Mouse (Mus musculus) MEL (cell line): ENCODE results near the gene Ctbs. TPM values are rescaled to one million over a fixed set of nuclear protein-coding genes. Genes with fewer than 3 reads are reported as not detected.
A peak's percentile ranks its signal among the peaks of the same experiment; 100 is the strongest.

ENCODE experiments used
- DNase-seq: peaks from one replicate; pipeline ENCODE4 v3.0.0; 2011; ENCODE audit warnings: low read depth, low spot score
- H3K27ac ChIP-seq: 2 replicates; pipeline ENCODE4 v1.5.1; 2012; ENCODE audit warnings: low read depth, mild to moderate bottlenecking, control low read depth, low read length, moderate library complexity; ENCODE audit not compliant: control insufficient read depth
- H3K27me3 ChIP-seq, 2 experiments: fragments of 150-350 bp in 1 of 2; sonication (generic) in 1 of 2; 2 replicates each; pipeline ENCODE4 v1.6.1; 2012; ENCODE audit warnings: low read length in 2 of 2, mild to moderate bottlenecking in 2 of 2, improper control_type of control experiment in 1 of 2, moderate library complexity in 1 of 2; ENCODE audit not compliant: insufficient read depth in 2 of 2, control insufficient read depth in 1 of 2
- H3K36me3 ChIP-seq, 2 experiments: 2 replicates each; pipeline ENCODE4 v1.6.1; 2012 to 2014; ENCODE audit warnings: low read length in 2 of 2, improper control_type of control experiment in 1 of 2, inconsistent platforms in 1 of 2, mild to moderate bottlenecking in 1 of 2; ENCODE audit not compliant: insufficient read depth in 2 of 2, control insufficient read depth in 1 of 2
- H3K4me1 ChIP-seq, 2 experiments: fragments of 150-350 bp in 1 of 2; sonication (generic) in 1 of 2; 2 replicates each; pipeline ENCODE4 v1.6.1; 2012; ENCODE audit warnings: low read length in 2 of 2, improper control_type of control experiment in 1 of 2, mild to moderate bottlenecking in 1 of 2; ENCODE audit not compliant: insufficient read depth in 2 of 2, control insufficient read depth in 1 of 2
- H3K4me3 ChIP-seq, 2 experiments: fragments of 150-350 bp in 1 of 2; sonication (generic) in 1 of 2; 2 replicates each; pipeline ENCODE4 v1.5.1; 2012; ENCODE audit warnings: low read depth in 2 of 2, low read length in 2 of 2, mild to moderate bottlenecking in 2 of 2, moderate library complexity in 2 of 2, control low read depth in 1 of 2, improper control_type of control experiment in 1 of 2; ENCODE audit not compliant: control insufficient read depth in 1 of 2, insufficient read depth in 1 of 2
- H3K79me2 ChIP-seq: 2 replicates; pipeline ENCODE4 v1.6.1; 2012; ENCODE audit warnings: mild to moderate bottlenecking, low read length, moderate library complexity; ENCODE audit not compliant: control insufficient read depth, poor library complexity, insufficient read depth
- H3K9ac ChIP-seq: 2 replicates; pipeline ENCODE4 v1.6.1; 2012; ENCODE audit warnings: low read depth, mild to moderate bottlenecking, control low read depth, low read length, moderate library complexity; ENCODE audit not compliant: control insufficient read depth, poor library complexity, severe bottlenecking
- H3K9me3 ChIP-seq: fragments of 150-350 bp; sonication (generic); replicated peaks from 2 replicates; pipeline ENCODE4 v1.6.1; 2012; ENCODE audit warnings: mild to moderate bottlenecking, low read length, improper control_type of control experiment, moderate library complexity; ENCODE audit not compliant: insufficient read depth
- CHD1 ChIP-seq: IDR thresholded peaks from 2 replicates; pipeline ENCODE4 v1.6.1; 2012; ENCODE audit warnings: low read depth, mild to moderate bottlenecking, inconsistent platforms, low read length, improper control_type of control experiment
- CTCF ChIP-seq, 3 experiments: IDR thresholded peaks in 2 of 3; conservative IDR thresholded peaks in 1 of 3; 2 replicates each; pipeline ENCODE4 v1.5.1; 2011 to 2012; ENCODE audit warnings: low read length in 3 of 3, low read depth in 2 of 3, mild to moderate bottlenecking in 2 of 3, improper control_type of control experiment in 1 of 3, inconsistent platforms in 1 of 3, mixed read lengths in 1 of 3, moderate library complexity in 1 of 3; ENCODE audit not compliant: control insufficient read depth in 1 of 3, insufficient read depth in 1 of 3, poor library complexity in 1 of 3, severe bottlenecking in 1 of 3
- E2F4 ChIP-seq: IDR thresholded peaks from 2 replicates; pipeline ENCODE4 v1.6.1; 2011; ENCODE audit warnings: low read depth, low read length, improper control_type of control experiment, borderline replicate concordance
- ELF1 ChIP-seq: IDR thresholded peaks from 2 replicates; pipeline ENCODE4 v1.6.1; 2014; ENCODE audit warnings: low read depth, mild to moderate bottlenecking, inconsistent platforms, low read length, improper control_type of control experiment, moderate library complexity
- ETS1 ChIP-seq: IDR thresholded peaks from 2 replicates; pipeline ENCODE4 v1.6.1; 2012; ENCODE audit warnings: low read depth, mild to moderate bottlenecking, inconsistent platforms, low read length, improper control_type of control experiment, moderate library complexity
- GABPA ChIP-seq: IDR thresholded peaks from 2 replicates; pipeline ENCODE4 v1.6.1; 2012; ENCODE audit warnings: low read depth, mild to moderate bottlenecking, inconsistent platforms, low read length, improper control_type of control experiment, moderate library complexity
- GATA1 ChIP-seq: IDR thresholded peaks from 2 replicates; pipeline ENCODE4 v1.6.1; 2011; ENCODE audit warnings: low read depth, low read length, improper control_type of control experiment
- HCFC1 ChIP-seq: IDR thresholded peaks from 2 replicates; pipeline ENCODE4 v1.6.1; 2012; ENCODE audit warnings: low read depth, mild to moderate bottlenecking, inconsistent platforms, low read length, improper control_type of control experiment, moderate library complexity
- JUND ChIP-seq: IDR thresholded peaks from 2 replicates; pipeline ENCODE4 v1.6.1; 2011; ENCODE audit warnings: low read depth, mild to moderate bottlenecking, improper control_type of control experiment, low read length
- KAT2A ChIP-seq: conservative IDR thresholded peaks from 2 replicates; pipeline ENCODE4 v1.6.1; 2012; ENCODE audit warnings: low read depth, low read length, improper control_type of control experiment, inconsistent platforms
- MAFK ChIP-seq: IDR thresholded peaks from 2 replicates; pipeline ENCODE4 v1.6.1; 2011; ENCODE audit warnings: low read depth, mild to moderate bottlenecking, low read length, improper control_type of control experiment, borderline replicate concordance
- MAX ChIP-seq: IDR thresholded peaks from 2 replicates; pipeline ENCODE4 v1.6.1; 2011; ENCODE audit warnings: low read length, improper control_type of control experiment
- MAZ ChIP-seq: IDR thresholded peaks from 2 replicates; pipeline ENCODE4 v1.6.1; 2012; ENCODE audit warnings: low read depth, mild to moderate bottlenecking, inconsistent platforms, low read length, improper control_type of control experiment
- MXI1 ChIP-seq: IDR thresholded peaks from 2 replicates; pipeline ENCODE4 v1.6.1; 2011; ENCODE audit warnings: mild to moderate bottlenecking, low read depth, low read length, improper control_type of control experiment
- MYC ChIP-seq: IDR thresholded peaks from 2 replicates; pipeline ENCODE4 v1.6.1; 2011; ENCODE audit warnings: low read depth, mild to moderate bottlenecking, low read length, improper control_type of control experiment, moderate library complexity
- NRF1 ChIP-seq: IDR thresholded peaks from 2 replicates; pipeline ENCODE4 v1.6.1; 2014; ENCODE audit warnings: low read depth, mild to moderate bottlenecking, inconsistent platforms, low read length, improper control_type of control experiment, moderate library complexity; ENCODE audit not compliant: poor library complexity, insufficient read depth, severe bottlenecking
- POLR2AphosphoS5 ChIP-seq: IDR thresholded peaks from 2 replicates; pipeline ENCODE4 v1.6.1; 2012; ENCODE audit warnings: low read depth, borderline replicate concordance, mild to moderate bottlenecking, inconsistent platforms, low read length, moderate library complexity, mixed read lengths
- RCOR1 ChIP-seq: IDR thresholded peaks from 2 replicates; pipeline ENCODE4 v1.6.1; 2012; ENCODE audit warnings: low read depth, mild to moderate bottlenecking, inconsistent platforms, low read length, improper control_type of control experiment
- SIN3A ChIP-seq: IDR thresholded peaks from 2 replicates; pipeline ENCODE4 v1.6.1; 2012; ENCODE audit warnings: low read length, improper control_type of control experiment, inconsistent platforms
- SMC3 ChIP-seq: IDR thresholded peaks from 2 replicates; pipeline ENCODE4 v1.6.1; 2011; ENCODE audit warnings: low read depth, low read length, improper control_type of control experiment
- TBP ChIP-seq: IDR thresholded peaks from 2 replicates; pipeline ENCODE4 v1.8.0; 2011; ENCODE audit warnings: low read depth, low read length, improper control_type of control experiment
- TCF12 ChIP-seq: IDR thresholded peaks from 2 replicates; pipeline ENCODE4 v1.6.1; 2014; ENCODE audit warnings: low read depth, mild to moderate bottlenecking, inconsistent platforms, low read length, improper control_type of control experiment, moderate library complexity
- UBTF ChIP-seq: IDR thresholded peaks from 2 replicates; pipeline ENCODE4 v1.6.1; 2012; ENCODE audit warnings: low read depth, mild to moderate bottlenecking, inconsistent platforms, low read length, improper control_type of control experiment, moderate library complexity, borderline replicate concordance; ENCODE audit not compliant: insufficient read depth
- ZKSCAN1 ChIP-seq: IDR thresholded peaks from 2 replicates; pipeline ENCODE4 v1.6.1; 2012; ENCODE audit warnings: low read depth, mild to moderate bottlenecking, inconsistent platforms, low read length, improper control_type of control experiment, moderate library complexity
- ZMIZ1 ChIP-seq: IDR thresholded peaks from 2 replicates; pipeline ENCODE4 v1.6.1; 2012; ENCODE audit warnings: low read depth, mild to moderate bottlenecking, inconsistent platforms, low read length, improper control_type of control experiment, moderate library complexity
- ZNF384 ChIP-seq: IDR thresholded peaks from 2 replicates; pipeline ENCODE4 v1.6.1; 2012; ENCODE audit warnings: low read depth, mild to moderate bottlenecking, inconsistent platforms, low read length, improper control_type of control experiment
- polyA plus RNA-seq, 2 experiments: library from polyadenylated mRNA; stranded (reverse) in 1 of 2; unstranded in 1 of 2; fragments of >175 nt in 1 of 2; fragments of >200 nt in 1 of 2; gene quantifications; 2 replicates each; pipeline versions ENCODE4 v1.2.1 to v1.2.4; 2012; ENCODE audit warnings: low replicate concordance in 2 of 2, low read depth in 1 of 2; ENCODE audit not compliant: insufficient read length in 2 of 2, insufficient read depth in 1 of 2, missing spikeins in 1 of 2
- total RNA-seq: library from RNA; depleted of rRNA; stranded (reverse); fragments of 300-350 nt; gene quantifications from 2 replicates; pipeline ENCODE4 v1.2.3, GENCODE M21; 2012

Ctbs gene
- total and polyA plus RNA-seq, 3 experiments = 3.2 to 5.1 TPM; not detected in 1

- DNase-seq = no peak
- Histone ChIP-seq H3K27ac (no peak overlapping the region), H3K4me3 (no peak overlapping the region), H3K79me2 (peaks cover 66% of the 10 kb centered on the region), H3K4me1 (peaks cover 3 to 19% of the 10 kb centered on the region in 2 experiments), H3K36me3 (peaks cover 3 to 18% of the 10 kb centered on the region in 2 experiments), H3K9ac (no peak overlapping the region), H3K27me3 (no peaks in the 10 kb centered on the region), H3K9me3 (no peaks in the 10 kb centered on the region)
- TF ChIP-seq GABPA = no peak
- no peak for TF ChIP-seq UBTF
- TF ChIP-seq CHD1 = no peak
- no peak for TF ChIP-seq MAZ
- TF ChIP-seq ZMIZ1 = no peak
- TF ChIP-seq HCFC1 = no peak
- TF ChIP-seq ZNF384 = no peak
- no peak for TF ChIP-seq KAT2A
- no peak for TF ChIP-seq ZKSCAN1
- TF ChIP-seq ELF1 = no peak
- TF ChIP-seq CTCF (IDR thresholded peaks at IDR 0.05 in 2 of 3, conservative IDR thresholded peaks at IDR 0.05 in 1 of 3; ENCODE audit: control insufficient read depth in 1 of 3, insufficient read depth in 1 of 3, low read depth in 2 of 3, low read length in 3 of 3, poor library complexity in 1 of 3, severe bottlenecking in 1 of 3) = no peak
- no peak for TF ChIP-seq E2F4
- TF ChIP-seq JUND = no peak
- TF ChIP-seq MXI1 = no peak
- no peak for TF ChIP-seq SIN3A
- no peak for TF ChIP-seq TCF12
- no peak for TF ChIP-seq RCOR1
These were observed 42.4 kb upstream of the Ctbs start for GRCm38 (mm10) chr3:146407086-146407721.

GRCm38 (mm10) chr3:146410114-146410513, 39.5 kb upstream of the Ctbs start:
- DNase-seq = peak; percentile 57
- H3K9ac ChIP-seq = no peak overlapping the region
- peak overlapping the region; percentile 25; the same call in 1 of the 2 replicates for H3K27ac ChIP-seq
- TF ChIP-seq TBP (no peak), JUND (no peak), MAX (no peak), GATA1 (no peak), CHD1 (no peak), MAFK (no peak), POLR2AphosphoS5 (no peak), ETS1 (no peak), NRF1 (no peak), ZNF384 (no peak), SMC3 (no peak), MYC (no peak; the same call in 1 of the 2 replicates), MAZ (no peak)
- H3K36me3 ChIP-seq = peaks cover 3 to 17% of the 10 kb centered on the region in 2 experiments
- H3K79me2 ChIP-seq = peaks cover 71% of the 10 kb centered on the region
- no peak overlapping the region for H3K4me3 ChIP-seq
- peaks cover 3 to 16% of the 10 kb centered on the region in 2 experiments for H3K4me1 ChIP-seq
- no peaks in the 10 kb centered on the region for H3K9me3 ChIP-seq
- H3K27me3 ChIP-seq = no peaks in the 10 kb centered on the region
